Mouse (Mus musculus): ENCODE measurements around the gene Rpl22l1.
"Not testable (repeated sequence)": the region's sequence is repeated elsewhere in the genome, so short reads cannot be mapped to it uniquely, and the experiment has no call there.

Gene Rpl22l1

DNA sequence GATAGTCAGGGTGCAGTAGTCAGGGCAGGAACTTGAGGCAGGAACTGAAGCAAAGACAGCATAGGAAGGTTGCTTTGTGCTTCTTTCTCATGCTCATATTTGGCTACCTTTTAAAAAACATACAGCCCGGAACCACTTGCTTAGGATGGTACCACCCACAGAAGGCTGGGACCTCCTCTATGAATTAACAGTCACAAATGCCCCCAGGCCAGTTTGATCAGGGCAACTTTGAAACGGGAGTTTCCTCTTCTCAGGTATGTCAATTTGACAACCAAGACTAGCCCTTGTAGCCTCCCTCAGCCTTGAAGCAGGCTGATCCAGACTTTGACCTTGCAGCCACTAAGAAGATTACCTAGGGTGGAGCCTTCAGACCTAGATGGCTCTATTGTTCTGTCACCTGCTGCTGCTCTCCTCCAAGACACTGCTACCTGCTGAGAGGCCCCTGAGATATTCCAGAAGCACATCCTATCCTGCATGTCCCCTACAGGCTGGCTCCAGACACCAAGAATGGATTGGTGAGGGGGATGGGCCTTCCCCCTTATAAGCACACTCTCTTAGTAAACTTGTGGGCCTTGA is 31.6 kb downstream of the Rpl22l1 start:
- no peak for DNase-seq (ENCODE audit: low spot score in 2 of 2)

DNA sequence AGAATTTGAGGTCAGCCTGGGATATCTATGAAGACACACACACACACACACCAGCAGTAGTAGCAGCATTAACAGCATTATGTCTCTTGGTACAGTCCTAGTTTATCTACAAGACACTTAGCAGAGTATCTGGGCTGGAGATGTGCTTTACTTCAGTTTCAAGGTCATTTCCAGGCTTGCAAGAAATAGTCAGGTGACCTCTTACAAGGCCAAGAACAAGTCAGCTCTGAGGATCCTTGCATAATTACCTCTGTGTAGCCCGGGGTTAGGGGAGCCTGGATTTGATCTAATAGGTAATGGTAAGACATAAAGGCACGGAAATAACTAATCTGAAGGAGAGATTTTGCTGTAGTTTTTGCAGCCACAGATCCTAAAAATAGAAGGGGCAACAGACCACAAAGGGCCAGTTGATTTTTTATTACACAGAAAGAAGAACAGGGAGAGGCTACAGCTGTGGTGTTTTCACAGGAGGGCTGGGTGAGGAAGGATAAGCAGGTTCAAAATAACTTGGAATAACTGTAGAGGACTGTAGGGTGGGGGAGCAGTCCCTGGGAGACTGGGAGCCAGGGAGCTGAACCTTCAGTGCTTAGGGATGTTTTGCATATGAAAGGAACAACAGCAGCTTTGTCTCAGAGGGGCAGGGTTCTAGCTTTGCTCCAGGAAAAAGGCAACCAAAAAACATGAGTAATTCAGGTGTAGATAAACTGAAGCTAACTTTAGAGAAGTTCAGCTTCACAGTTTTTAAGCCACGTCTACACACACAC is 36.8 kb downstream of the Rpl22l1 start:
- DNase-seq (ENCODE audit: low spot score in 2 of 2), result no peak

DNA sequence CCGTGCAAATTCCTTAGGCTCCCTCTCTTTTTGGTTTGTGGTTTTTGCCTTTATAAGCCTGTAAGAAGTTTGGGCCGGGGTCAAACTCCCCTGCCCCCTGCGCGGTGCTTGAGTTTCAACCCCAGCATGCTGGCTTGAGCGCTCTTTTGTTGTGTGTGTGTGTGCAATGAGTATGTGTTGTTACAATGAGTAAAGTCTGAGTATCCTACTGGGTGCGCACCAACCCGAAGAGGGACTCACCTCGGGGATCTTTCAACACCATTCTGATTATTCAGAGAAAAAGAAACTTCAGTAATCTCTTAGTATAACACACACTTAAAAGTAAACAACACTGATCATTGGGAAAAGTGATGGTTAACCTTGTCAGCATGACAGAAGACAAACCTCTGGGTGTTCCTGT is 38.0 kb downstream of the Rpl22l1 start:
- DNase-seq (ENCODE audit: low spot score in 2 of 2), result no peak

DNA sequence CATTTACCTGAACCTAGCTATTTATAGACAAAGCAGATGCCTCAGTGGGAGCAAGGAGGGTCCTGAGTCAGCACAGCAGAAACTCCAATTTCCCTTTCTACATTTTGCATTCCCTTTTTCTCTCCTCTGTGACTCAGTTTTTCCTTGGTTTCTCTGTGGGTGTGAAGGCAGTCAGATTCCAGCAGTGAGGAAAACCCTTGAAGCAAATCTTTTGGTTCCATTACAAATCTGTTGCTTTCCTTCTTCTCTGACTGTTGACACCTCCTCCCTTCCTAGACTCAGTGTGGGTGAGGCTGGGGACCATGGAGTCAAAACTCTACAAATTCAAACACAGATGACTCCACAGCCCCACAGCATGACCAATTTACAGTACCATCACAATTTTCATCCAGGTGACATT is 41.9 kb downstream of the Rpl22l1 start:
- no peak for DNase-seq (ENCODE audit: low spot score in 2 of 2)

DNA sequence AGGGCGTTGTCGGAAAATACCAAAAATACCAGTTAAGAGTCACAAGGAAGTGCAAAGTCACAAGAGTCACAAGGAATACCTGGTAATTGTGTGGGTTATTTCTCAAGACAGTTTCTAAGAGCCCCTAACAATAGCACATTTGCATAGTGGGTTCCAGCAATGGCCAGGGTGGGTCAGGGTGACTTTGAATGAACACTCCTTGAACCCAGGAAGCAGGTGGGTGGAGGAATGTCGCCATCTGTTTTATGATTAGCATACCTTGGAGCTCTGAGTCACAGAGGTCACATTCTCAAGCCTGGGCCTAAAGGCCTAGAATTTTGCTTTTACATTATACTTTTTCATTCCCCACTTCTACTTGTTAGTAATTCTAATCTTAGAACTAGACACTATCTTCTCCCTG is 46.9 kb downstream of the Rpl22l1 start:
- DNase-seq (ENCODE audit: low spot score in 2 of 2), result not testable (repeated sequence)

Measured in spleen, postnatal 4 days (tissue).